Mouse (Mus musculus) right cerebral cortex, postnatal 4 days (tissue): ENCODE measurements around the gene Skp2.

Experiments used
- DNase-seq: peaks from one replicate; pipeline ENCODE4 v3.0.0-alpha.2; 2022

Skp2 gene

DNA sequence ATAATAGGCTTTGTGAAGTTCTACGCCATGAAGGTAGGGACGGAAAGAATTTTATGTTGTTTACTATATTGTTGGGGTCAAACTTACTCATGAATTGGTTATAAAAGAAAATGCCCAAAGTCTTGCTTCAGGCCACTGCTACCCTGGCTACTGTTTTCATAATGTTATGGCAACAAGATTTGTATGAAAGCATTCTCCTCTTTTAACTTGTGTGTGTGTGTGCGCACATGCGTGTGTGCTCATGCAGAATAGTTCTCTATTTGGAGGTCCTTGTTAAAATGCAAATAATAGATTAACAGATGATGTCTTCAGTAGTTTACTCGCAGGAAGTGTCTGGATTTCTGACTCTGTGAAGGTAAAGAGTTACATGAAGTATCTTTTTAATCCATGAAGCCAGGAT is 81.5 kb downstream of the Skp2 start:
- no peak for DNase-seq

DNA sequence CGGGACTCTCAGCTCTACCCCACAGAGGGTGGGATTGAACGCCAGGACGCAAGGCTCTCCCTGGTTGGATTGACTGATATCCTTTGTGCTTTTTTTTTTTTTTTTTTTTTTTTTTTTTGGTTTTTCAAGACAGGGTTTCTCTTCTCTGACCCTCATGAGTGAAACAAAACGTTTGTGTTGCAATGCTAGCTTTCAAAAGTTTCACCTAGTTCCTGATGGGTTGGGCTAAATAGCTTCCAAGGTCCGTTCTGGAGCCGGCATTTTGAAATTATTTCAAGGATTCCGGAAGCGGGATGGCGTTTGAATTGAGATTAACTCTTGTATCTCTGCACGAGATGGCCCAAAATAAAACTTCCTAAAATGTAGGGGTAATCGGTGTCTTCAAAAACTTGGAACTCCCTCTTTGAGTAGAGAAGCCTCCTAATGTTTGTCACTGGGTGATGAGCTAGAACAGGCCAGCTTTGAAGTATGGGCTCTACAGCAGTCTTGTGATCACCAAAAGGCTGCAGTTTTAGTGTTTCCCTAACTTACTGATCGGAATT is 82.1 kb downstream of the Skp2 start:
- DNase-seq, result no peak

DNA sequence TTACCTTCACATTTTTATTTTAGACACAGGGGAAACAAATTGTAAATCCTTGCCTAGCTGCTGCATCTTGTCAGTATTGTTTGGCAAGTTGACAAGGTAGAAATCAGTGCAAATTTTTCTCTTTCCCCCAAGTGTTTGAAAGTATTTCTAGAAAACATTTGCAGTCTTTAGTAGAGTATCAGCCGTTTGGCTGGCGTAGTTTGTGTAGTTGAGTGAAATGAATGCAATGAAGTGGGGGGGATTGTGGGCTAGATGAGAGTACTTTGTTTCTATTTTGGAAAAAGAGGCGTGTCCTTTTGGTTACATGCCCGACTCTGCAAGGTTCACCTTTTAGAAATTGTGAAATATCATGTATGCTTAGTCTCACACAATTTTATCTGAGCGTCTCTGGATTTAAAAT is 82.6 kb downstream of the Skp2 start:
- no peak for DNase-seq

DNA sequence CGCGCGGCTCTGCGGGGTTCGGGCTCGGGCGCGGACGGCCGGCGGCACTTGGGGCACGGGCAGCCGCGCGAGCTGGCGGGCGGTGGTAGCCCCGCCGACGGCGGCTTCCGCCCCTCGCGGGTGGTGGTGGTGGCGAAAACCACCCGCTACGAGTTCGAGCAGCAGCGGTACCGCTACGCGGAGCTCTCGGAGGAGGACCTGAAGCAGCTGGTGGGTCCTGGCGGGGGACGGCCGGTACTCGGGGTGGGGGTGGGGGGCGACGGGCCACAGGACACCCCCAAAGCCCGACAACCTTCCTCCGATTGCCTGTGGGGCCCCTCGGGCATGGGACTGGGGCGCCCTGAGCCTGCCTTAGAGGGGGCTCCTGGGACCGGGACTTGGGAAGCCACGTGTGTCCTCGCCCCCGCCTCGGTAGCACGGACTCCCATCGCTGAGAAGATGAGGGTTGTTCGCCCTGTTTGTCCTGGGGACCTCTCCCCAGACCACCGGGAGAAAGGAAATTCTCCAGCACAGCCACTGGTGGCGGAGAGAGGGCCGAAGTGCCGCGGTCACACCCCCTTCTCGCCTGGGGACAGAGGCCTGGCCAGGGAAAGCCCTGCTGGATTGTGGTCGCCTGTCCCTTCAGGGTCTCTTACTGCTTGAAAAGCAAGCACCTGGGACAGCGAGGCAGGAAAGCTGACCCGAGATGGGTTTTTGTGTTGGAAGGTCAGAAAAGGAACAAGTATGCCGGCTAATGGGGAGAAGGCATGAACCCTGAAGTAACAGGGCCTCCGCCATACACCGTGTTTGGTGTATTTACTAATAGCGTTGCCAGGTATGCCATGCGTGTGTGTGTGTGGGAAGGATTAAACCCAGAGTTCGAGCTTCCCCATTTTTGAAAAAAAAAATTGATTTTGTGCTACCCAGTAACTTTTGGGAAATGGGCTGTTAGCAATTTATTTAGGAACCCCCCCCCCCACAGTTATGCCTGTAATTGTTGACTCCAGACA is 83.4 kb downstream of the Skp2 start:
- peak; percentile 34 for DNase-seq

DNA sequence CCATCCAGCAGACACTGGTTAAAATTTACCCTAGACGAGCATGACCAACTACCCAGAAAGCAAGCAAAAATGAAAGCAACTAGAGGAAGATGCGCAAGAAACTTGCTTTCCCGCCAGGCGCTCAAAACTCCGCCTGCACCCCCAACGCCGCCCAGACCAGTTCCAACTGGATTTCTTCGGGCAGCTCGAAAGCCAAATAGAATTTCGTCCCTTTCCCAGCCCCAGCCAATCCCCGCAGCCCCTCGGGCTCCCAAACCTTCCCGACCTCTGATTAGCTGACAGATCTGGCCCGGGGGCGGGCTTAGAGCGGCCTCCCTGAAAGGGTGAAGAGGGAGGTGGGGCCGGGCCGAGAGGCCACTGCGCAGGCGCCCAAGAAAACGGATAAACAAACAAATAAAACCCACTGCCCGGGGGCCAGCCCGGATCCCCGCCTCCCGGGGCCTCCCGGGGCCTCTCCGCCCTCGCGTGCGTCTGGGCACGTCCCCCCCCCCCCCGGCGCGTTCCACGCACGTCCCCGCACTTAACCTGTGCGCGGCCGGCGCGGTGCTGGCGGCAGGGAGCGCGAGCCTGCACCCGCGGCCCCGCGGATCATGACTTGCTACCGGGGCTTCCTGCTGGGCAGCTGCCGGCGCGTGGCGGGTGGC is 84.2 kb downstream of the Skp2 start, which contains the start of gene Nadk2:
Nadk2 (plus strand) TSS at position 349 of the 644 bp plus-strand sequence.
- peak; percentile 95 for DNase-seq

DNA sequence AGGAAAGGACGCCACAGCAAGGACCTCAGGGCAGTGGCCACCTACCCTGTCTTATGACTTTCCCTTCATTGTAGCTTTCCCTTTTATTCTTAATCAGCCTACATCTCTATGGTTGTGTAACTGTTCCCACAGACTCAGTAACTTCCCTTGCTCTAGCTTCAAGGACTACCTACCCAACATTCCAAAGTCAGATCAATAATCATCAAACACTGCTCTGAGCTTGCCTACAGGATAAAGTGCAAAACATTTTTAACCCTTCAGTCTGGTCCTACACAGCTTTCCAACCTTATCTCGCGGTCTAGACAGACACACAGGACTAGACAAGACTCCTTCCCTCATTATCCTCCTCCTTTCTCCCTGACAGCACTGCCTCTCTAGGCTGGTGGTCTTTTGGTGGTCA is 84.9 kb downstream of the Skp2 start:
- DNase-seq, result no peak

DNA sequence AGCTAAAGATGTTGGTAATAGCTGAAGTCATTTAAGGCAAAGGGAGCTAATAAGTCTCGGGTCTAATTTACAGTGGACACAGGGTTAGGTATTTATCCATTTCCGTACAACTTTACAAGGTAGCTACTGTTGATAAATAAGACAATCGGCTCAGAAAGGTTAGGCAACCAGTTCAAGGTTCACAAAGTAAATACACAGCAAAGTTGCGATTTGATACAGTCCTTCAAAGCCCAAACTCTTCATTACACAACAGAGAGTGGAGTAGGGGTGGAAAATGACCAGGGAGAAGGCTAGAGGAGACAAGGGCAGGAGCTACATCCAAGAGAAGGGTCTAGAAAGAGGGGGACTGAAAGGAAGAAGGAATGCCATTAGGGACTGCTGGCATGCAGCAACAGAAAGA is 86.3 kb downstream of the Skp2 start:
- no peak for DNase-seq
